Mouse (Mus musculus) bone marrow macrophage, adult 2 months (primary cell): ENCODE data around the gene Plod3. TPM values are rescaled to one million over a fixed set of nuclear protein-coding genes. Genes with fewer than 3 reads are reported as not detected.

Experiments
- H3K27ac ChIP-seq: 2 replicates; pipeline ENCODE4 v1.5.1; 2012; ENCODE audit warnings: low read depth, low read length; ENCODE audit not compliant: insufficient read depth
- H3K4me1 ChIP-seq: 2 replicates; pipeline ENCODE4 v1.6.1; 2012; ENCODE audit warnings: low read length; ENCODE audit not compliant: control insufficient read depth, insufficient read depth
- H3K4me3 ChIP-seq: 2 replicates; pipeline ENCODE4 v1.5.1; 2012; ENCODE audit warnings: mild to moderate bottlenecking, low read length, moderate library complexity; ENCODE audit not compliant: insufficient read depth
- CTCF ChIP-seq: IDR thresholded peaks from 2 replicates; pipeline ENCODE4 v1.5.1; 2012; ENCODE audit warnings: low read depth, mild to moderate bottlenecking, low read length, moderate library complexity
- POLR2A ChIP-seq: IDR thresholded peaks from 2 replicates; pipeline ENCODE4 v1.6.1; 2012; ENCODE audit warnings: mild to moderate bottlenecking, low read depth, low read length, borderline replicate concordance
- polyA plus RNA-seq: library from polyadenylated mRNA; stranded (reverse); fragments of >200 nt; gene quantifications from 2 replicates; pipeline ENCODE4 v1.2.4, GENCODE M21; 2012; ENCODE audit not compliant: missing spikeins, insufficient read depth, insufficient read length

Gene Plod3
- polyA plus RNA-seq, 1 experiment, result 66.7 TPM

DNA sequence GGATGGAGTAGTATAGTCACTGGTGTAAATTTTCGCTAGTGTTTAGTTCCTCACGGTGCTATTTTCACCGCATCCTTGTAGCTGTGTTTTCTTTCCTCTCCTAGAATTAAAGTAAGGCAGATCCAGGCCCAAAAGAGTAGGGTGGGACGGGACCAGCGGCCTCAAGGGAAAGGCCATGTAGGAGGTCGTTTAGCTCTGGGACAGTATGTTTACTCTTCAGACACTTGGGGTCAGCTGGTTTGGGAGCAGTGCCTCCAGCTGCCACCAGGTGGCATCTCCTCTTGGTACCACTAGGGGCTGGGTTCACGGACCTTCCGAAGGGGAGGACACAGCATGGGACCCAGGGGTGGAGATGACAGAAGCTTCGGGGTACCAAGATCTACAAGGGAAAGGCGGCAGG, 24.3 kb upstream of the Plod3 start:
- TF ChIP-seq CTCF (peak; percentile 81), POLR2A (no peak)
- H3K27ac ChIP-seq, result peak overlapping the region; percentile 88
- peaks cover 8% of the 10 kb centered on the region; the same call in 1 of the 2 replicates for H3K4me1 ChIP-seq
- peak overlapping the region; percentile 92 for H3K4me3 ChIP-seq

DNA sequence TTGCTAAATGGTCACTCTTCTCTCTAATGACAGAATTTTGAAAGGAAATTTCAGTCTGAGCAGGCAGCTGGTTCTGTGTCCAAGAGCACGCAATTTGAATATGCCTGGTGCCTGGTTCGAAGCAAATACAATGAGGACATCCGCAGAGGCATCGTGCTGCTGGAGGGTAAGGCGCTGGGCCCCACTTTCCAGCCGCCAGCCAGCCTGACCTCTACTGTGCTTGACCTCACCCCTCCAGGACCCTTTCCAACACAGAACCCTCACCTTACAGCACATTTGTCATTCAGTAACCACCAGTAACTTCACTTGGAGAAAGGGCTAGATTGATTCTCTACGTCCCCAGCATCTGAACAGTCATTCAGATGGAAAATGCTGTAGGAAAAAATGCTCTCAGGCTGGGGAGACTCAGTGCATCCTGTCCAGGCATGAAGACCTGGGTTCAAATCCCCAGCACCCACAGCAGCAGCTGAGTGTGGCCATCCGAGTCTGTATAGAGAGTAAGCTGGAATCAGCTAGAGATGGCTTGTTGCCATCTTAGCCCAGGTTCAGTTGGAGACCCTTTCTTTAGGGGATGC, 23.8 kb upstream of the Plod3 start:
- no peak for TF ChIP-seq POLR2A
- Histone ChIP-seq H3K27ac (no peak overlapping the region), H3K4me3 (peak overlapping the region; percentile 92), H3K4me1 (peaks cover 8% of the 10 kb centered on the region; the same call in 1 of the 2 replicates)

DNA sequence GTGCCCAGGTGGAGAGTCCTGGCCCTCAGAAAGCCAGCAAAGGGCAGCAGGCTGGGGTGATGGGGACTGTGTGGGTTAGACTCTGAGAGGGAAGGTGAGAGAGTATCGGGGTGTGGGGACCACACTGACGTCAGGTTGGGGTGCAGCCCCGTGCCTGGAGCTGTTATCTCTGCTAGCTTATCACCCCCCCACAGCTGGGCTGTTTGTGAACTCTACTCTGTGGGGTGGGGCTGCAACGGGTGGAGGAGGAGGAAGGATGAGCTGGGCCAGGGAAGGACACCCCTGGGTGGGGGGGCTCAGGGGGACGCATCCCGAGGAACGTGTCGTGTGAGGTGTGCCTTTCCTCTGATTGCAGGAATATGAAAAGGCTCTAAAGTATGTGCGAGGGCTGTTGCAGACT, 21.6 kb upstream of the Plod3 start:
- Histone ChIP-seq H3K4me3 (no peak overlapping the region), H3K27ac (no peak overlapping the region), H3K4me1 (peaks cover 8% of the 10 kb centered on the region; the same call in 1 of the 2 replicates)
- TF ChIP-seq POLR2A, result no peak
- no peak for TF ChIP-seq CTCF

DNA sequence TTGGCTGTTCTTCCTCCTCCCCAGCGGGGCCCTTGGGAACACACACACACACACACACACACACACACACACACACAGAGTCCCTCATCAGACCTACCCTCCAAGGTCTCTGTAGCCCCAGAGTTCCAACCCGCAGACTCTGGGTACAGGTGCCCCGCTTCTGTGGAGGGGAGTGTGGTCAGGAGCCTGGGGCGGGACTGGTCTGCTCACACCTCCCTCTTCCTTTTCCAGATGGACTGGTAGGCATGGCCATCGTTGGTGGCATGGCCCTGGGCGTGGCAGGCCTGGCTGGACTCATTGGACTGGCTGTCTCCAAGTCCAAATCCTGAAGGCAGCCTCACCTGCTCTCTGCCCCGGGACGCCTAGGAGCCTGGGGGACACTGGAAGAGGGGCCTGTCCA, 21.1 kb upstream of the Plod3 start:
- H3K27ac ChIP-seq, result no peak overlapping the region
- no peak overlapping the region for H3K4me3 ChIP-seq
- no peak for TF ChIP-seq CTCF
- TF ChIP-seq POLR2A, result no peak
- H3K4me1 ChIP-seq, result peaks cover 8% of the 10 kb centered on the region; the same call in 1 of the 2 replicates

DNA sequence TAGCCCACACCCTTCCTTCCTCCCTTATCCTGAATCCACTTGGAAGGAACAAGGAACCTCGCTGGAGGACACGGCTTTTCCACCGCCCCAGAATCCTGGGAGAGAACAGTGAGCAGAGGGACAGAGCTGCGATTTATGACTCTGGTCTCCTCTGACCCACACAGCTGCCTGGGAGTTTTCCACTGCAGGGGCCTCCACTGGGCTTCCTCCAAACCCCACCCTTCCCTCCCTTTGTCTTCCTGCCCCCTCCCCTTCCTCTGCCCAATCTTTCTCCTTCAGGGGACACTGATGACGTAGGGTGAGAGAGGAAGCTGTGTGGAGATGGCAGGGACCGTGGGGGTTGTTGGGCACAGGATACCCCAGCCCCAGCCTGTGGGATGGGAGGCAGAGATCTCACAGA, 20.5 kb upstream of the Plod3 start, which contains the start of gene Cldn15:
Gene Cldn15, plus strand, starts transcription at position 286 of the 400 bp plus-strand sequence.
- TF ChIP-seq CTCF (no peak), POLR2A (no peak)
- H3K4me1 ChIP-seq, result peaks cover 7% of the 10 kb centered on the region; the same call in 1 of the 2 replicates
- no peak within 1 kb of the TSS for H3K4me3 ChIP-seq
- H3K27ac ChIP-seq, result no peak within 1 kb of the TSS

DNA sequence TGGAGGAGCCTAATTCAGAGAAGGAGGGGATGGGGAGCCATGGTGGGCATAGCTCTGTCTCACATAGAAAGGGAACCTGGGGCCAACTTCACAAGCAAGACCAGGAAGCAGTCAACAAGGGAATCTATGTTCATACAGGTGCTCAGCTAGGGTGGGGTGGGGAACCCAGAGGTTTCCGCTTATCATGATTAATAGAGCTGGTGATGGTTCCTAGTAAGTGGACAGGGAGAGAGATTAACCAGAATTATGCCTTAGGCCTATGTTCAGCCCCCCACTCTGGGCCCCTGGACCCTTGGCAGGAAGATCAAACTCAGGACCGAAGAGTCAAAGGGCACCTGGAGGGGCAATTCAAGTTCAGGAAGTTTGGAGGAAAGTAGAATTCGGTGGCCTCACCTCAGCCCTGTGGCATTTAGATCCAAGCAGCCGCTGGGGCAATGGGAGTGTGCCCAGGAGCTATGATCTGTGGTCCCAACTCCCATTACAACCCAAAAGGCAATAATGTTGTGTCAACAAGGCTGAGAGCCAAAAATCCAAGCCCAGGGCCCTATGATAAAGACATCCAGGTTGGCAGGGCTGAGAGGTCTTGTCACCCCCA, 19.9 kb upstream of the Plod3 start:
- peaks cover 3% of the 10 kb centered on the region; the same call in 1 of the 2 replicates for H3K4me1 ChIP-seq
- TF ChIP-seq POLR2A, result no peak
- no peak overlapping the region for H3K4me3 ChIP-seq
- no peak overlapping the region for H3K27ac ChIP-seq

DNA sequence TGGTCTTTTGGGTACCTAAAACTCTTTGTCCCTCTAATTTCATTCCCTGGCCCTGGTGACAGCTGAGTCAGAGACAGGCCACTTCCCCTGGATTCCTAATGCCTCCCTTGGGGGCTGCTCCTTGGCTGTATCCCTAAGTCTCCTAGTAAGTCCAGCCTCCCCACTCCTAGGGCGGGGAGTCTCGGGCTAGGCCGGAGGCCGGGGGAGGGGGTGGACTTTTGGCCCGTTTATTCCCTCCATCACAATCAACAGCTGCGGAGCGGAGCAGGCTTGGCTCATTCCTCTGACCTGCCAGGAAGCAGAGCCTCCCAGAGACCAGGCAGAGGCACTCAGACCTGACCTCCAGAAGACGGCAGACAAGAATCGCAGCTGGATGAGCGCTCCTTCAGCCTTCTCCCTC, 19.2 kb upstream of the Plod3 start:
- TF ChIP-seq CTCF (no peak), POLR2A (no peak)
- Histone ChIP-seq H3K4me3 (no peak overlapping the region), H3K4me1 (peaks cover 3% of the 10 kb centered on the region; the same call in 1 of the 2 replicates), H3K27ac (no peak overlapping the region)

DNA sequence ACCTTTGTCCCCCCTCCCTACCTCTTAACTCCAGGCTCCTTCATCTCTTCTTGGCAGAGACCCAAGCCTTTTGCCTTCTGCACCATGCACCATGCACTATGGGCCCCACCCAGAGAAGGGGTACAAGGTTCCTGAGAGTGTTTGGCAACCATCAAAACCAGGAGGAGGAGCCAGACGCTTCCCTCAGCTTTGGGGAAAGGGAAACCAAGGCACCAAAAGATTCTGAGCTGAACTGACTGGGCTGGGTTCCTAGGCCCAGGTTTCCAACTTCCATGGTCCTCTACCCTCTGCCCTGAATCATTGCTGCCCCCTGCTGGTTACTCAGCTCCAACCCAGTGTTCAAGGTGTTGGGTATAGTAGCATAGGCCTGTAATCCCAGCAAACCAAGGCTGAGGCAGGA, 16.1 kb upstream of the Plod3 start:
- TF ChIP-seq CTCF, result peak; percentile 74
- no peak for TF ChIP-seq POLR2A
- H3K4me3 ChIP-seq, result no peak overlapping the region
- no peak overlapping the region for H3K27ac ChIP-seq
- H3K4me1 ChIP-seq, result no peaks in the 10 kb centered on the region

DNA sequence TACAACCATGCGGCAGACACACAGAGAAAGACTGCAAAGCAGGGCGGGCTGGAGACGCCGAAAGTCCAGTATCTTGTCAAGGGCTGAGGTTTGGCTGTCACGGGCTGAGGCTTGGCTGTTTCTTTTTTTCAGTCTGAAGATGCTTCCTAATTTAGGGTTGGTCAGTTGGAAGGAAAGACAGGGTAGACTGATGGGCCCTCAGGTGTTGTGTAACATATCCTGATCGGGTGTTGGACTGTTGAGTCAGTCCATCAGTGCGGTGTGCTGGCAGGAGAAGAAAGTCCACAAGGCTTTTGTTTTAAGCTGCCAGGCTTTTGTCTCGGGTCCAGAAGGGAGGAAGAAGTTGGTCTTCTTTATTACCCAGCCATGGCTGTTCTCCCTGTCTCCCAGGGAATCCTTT, 13.1 kb upstream of the Plod3 start:
- no peak for TF ChIP-seq POLR2A
- no peak for TF ChIP-seq CTCF
- H3K4me3 ChIP-seq, result no peak overlapping the region

DNA sequence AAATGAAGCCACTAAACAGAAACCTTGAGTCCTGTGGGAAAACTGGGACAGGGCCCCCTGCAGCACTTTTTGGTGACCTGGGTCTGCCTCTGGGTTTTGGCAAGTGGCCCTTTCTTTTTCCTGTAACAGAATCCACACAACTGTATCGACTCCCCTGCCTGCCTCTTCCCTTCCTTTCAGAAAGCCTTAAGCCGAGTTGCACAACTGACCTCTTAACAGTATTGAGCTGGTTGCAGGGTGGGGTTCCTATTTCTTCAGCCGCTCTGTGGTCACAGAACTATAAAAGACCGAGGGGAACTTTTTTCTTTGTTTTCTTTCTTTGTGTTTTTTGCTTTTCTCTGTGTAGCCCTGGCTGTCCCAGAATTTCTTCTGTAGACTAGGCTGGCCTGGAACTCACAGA, 9.1 kb upstream of the Plod3 start:
- peaks cover 11% of the 10 kb centered on the region for H3K4me1 ChIP-seq
- no peak for TF ChIP-seq CTCF
- TF ChIP-seq POLR2A, result no peak
- peak overlapping the region; percentile 5; the same call in 1 of the 2 replicates for H3K27ac ChIP-seq
- no peak overlapping the region for H3K4me3 ChIP-seq

More for the DNA sequence above, 13.1 kb upstream of the Plod3 start:
- no peak overlapping the region for H3K27ac ChIP-seq
- peaks cover 4% of the 10 kb centered on the region for H3K4me1 ChIP-seq

DNA sequence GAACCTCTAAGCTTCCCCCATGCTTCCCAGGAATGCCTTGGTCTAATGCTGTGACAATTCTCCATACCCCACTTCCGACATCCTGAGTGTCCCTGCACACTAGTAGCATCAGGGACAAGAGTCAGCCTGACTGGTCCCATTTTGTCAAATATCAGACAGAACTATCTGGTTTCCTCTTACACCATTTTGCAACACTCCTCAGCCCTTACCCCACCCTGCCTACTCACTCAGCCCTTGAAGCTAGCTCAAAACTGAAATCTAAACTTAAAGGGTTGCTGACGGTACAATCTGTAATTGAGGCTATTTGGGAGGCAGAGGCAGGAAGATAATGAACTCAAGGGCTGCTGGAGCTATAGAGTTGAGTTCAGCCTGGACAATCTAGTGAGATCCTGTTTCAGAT, 7.1 kb upstream of the Plod3 start:
- no peak overlapping the region for H3K27ac ChIP-seq
- peaks cover 11% of the 10 kb centered on the region for H3K4me1 ChIP-seq
- TF ChIP-seq POLR2A, result no peak
- no peak for TF ChIP-seq CTCF
- no peak overlapping the region for H3K4me3 ChIP-seq
